Mouse (Mus musculus): ENCODE data around the gene Tnfsf13b.

Tnfsf13b gene

DNA sequence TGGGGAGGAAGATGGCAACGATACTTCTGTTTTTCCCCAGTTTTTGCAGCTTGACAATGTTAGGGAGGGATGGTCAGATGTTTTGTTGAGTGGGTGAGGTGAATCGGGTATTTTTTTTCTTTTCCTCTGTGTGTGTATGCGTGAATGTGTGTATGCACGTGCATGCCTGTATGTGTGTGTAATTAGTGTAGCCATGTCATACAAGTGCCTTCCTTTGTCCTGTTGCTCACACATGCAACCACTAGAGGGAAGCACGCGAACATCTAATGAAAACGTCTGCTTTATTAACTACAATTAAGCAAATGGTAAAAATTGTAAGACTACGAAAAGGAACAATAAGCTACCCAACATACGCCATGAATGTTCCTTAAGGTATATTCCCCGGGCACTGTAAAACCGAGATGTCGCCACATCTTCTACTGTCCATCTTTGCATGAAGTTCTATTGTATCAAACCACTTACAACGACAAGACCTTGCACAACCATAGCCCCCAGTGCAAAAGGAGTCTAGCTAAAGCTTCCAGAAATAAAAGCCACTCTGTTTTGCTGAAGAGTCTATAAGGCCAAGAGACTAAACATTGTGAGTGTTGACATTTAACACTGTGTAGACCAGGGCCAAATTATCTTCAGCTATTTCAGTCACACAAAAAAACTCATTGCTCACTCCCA is 37.7 kb downstream of the Tnfsf13b start:
- in situ Hi-C loops (cut with MboI, MseI): no loop called here

DNA sequence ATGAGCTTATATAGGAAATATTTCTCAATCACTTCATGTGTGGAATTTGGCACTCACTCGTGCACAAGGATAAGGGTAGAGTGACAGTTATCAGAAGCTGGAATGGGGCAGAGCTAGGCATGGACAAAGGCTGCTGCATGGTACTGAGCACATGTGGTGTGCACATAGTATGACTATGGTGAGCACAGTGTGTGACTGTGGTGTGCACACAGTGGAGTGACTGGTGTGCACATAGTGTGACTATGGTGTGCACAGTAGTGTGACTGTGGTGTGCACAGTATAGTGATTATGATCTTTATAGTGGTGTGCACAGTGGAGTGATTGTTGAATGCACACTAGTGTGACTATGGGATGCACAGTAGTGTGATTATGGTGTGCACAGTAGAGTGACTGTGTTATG is 39.5 kb downstream of the Tnfsf13b start:
- in situ Hi-C loops (cut with MboI, MseI): no loop called here

DNA sequence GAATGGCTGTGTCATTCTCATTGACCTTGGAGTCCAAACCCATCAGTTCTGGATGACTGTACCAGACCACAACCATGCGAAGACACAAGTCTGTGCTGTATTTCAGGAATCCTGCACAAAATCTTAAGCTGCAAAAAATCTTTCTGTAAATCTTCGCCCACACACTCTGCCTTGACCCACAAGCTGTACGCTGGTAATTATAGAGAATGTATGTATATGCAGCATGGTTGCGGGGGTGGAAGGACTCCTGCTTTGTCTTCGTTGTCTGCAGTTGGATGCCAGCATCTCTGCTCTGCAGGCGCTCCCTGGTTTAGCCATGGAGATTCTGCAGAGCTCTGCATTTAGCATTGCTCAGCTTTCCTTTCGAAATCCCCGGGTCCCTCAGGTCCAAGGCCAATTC is 42.9 kb downstream of the Tnfsf13b start:
- in situ Hi-C loops (cut with MboI, MseI): no loop called here

DNA sequence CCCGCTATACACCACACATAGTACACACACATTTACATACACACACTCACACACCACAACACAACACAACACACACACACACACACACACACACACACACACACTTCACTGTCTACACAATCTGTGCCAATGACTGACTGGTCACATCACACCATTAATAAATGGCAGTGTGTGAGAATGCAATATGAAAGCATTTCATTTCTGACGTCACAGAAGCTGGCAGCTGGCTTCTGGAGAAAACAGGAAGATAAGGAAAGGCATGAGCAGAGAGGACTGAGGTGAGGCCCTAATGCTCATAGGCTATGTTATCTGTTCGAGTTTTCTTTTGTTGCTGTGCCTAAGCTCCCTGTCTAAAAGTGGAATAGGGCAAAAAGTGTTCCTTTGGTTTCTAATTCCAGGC is 45.3 kb downstream of the Tnfsf13b start:
- in situ Hi-C loops (cut with MboI, MseI): no loop called here

DNA sequence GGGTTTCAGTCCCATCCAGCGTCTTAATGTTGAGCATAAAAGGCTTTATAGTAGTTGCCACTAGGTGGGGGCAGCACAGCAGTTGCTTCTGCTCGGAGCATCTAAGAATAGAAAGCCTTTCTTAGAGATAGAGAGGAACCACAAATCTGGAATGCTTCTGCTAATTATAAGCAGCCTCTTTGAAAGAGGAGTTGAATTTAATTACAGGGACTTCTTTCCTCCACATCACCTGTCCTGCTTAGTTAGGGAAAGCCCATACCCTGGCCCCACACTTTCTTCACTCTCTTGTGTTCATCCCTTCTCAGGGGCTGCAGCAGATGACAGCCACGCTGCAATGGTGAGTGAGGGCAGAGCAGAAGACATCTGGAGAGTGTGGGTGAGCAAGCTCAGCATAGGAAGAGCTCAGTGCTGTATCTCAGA is 47.3 kb downstream of the Tnfsf13b start:
- in situ Hi-C loops (cut with MboI, MseI): no loop called here

DNA sequence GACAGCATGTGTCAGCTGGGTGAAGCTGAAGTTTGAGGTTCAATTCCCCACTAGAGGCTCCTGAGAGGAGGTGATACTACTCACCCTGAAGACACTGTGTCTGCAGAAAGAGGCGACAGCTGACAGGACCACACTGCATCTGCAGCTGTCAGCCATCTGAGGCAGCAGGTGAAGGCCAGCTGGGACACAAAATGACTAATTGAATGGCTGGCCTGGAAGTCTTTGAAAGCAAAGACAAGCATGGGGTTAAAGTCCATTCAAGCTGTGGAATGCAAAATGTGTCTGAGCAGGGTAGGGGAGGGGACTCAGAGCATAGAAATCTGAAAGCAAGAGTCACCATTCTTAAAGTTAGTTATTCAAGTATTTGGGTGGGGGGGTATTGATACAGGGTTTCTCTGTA is 54.7 kb downstream of the Tnfsf13b start:
- in situ Hi-C loops (cut with MboI, MseI): loop anchor here (10.0 kb wide), 1 partner anchor 294 kb away; no protein-coding TSS in a partner anchor

DNA sequence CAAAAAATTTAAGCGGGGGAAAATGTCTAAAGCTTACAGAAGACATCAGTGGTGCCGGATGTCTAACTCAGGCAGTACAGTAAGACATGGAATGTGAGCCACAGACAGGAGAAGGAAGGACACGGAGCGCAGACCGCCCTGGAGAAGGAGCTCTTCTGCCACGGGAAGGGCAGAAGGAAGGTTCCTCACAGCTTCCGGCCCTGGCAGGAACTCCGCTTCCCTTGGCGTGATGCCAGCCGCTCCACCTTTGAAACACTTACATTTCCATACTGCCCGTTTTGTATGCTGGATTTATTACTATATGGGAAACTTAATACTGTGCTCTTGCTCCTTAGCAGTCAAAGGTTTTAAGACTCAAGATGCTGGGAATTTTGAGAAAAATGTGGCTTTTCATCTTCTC is 60.6 kb downstream of the Tnfsf13b start:
- in situ Hi-C loops (cut with MboI, MseI): loop anchor here (10.0 kb wide), 1 partner anchor 288 kb away; no protein-coding TSS in a partner anchor

DNA sequence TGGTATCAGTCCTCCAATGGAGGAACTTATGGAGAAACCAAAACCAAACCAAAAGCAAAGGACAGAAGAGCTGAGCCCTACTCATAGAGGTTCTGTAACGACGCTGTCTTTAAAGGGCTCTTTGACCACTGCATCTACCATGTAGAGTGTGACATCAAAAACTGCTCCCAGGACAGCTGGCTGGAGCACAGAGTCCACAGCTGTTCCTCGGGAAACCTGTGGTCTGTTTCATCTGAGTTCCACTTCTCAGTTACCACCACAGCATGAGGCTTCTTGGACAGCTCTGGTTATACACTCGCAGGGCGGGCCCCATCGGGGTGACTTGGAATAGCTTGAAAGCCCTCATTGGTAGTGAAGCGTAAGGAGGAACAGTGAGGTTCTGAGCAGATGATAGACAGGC is 61.5 kb downstream of the Tnfsf13b start:
- in situ Hi-C loops (cut with MboI, MseI): loop anchor here (10.0 kb wide), 1 partner anchor 287 kb away; no protein-coding TSS in a partner anchor

DNA sequence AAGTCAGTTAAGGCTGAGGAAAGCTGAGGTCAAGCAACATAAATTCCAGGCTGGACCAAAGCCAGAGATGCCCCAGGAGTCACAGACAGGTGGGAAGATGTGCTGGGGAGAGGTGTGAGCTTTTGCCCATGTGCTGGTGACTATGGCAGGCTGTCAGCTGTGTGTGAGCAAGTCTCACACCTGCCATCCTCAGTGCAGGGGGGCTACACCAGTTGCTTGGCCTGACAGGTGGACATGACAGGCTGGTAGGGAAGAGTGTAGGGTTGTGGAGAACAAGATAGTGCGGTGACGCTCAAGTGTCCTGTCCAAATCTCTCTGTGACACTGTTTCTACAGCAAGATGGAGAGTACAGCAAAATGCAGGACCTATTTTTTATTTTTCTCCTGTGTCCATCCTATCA is 66.1 kb downstream of the Tnfsf13b start:
- in situ Hi-C loops (cut with MboI, MseI): no loop called here
